Mouse (Mus musculus): ENCODE data around the gene Cmtm1.

Gene Cmtm1

GRCm38 (mm10) chr8:104247054-104247907 lies 62.7 kb downstream of the Cmtm1 start:
- no peak for DNase-seq (ENCODE audit: extremely low spot score, low read depth, low spot score)

- no peak for DNase-seq (ENCODE audit: extremely low spot score, low read depth, low spot score)
Measured at GRCm38 (mm10) chr8:104246621-104247020, 63.3 kb downstream of the Cmtm1 start.

Data from hindlimb bud, embryonic 11.5 days (tissue).